Mouse (Mus musculus) left cerebral cortex, adult 9 months (tissue): Measurements from ENCODE around the gene Samd1.

ENCODE experiments used
- DNase-seq, 2 experiments: peaks; one replicate each; pipeline ENCODE4 v3.0.0; 2022; ENCODE audit warnings: low spot score in 2 of 2

The Samd1 gene

DNA sequence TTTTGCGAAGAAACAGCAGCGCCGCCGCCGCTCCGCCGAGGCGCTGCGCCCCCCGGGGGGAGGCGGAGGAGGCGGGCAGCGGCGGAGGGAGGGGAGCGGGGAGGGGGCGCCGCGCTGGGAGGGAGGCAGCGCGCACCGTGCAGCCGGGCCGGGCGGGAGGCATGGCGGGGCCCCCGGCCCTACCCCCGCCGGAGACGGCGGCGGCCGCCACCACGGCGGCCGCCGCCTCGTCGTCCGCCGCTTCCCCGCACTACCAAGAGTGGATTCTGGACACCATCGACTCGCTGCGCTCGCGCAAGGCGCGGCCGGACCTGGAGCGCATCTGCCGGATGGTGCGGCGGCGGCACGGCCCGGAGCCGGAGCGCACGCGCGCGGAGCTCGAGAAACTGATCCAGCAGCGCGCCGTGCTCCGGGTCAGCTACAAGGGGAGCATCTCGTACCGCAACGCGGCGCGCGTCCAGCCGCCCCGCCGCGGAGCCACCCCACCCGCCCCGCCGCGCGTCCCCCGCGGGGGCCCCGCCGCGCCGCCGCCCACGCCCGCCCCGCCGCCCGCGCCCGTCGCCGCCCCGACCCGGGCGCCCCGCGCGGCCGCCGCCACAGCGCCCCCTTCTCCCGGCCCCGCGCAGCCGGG, at the start of gene Samd1:
Gene Samd1 (plus strand): TSS at position 162 of the 631 bp plus-strand sequence.
- DNase-seq: no peak

DNA sequence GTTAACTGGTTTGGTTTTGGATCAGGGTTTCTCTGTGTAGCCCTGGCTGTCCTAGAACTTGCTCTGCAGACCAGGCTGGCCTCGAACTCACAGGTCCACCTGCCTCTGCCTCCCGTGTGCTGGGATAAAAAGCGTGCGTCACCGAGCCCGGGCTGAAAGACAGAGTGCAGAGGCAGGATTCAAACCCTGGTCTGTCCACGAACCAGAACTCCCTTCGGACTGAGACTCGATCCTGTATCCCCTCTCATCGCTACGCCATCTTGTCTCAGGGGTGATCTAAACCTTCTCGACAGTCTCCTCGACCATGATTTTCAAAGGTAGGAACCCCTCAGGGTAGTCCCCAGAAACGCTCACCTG, 42.7 kb upstream of the Samd1 start:
- DNase-seq: no peak

DNA sequence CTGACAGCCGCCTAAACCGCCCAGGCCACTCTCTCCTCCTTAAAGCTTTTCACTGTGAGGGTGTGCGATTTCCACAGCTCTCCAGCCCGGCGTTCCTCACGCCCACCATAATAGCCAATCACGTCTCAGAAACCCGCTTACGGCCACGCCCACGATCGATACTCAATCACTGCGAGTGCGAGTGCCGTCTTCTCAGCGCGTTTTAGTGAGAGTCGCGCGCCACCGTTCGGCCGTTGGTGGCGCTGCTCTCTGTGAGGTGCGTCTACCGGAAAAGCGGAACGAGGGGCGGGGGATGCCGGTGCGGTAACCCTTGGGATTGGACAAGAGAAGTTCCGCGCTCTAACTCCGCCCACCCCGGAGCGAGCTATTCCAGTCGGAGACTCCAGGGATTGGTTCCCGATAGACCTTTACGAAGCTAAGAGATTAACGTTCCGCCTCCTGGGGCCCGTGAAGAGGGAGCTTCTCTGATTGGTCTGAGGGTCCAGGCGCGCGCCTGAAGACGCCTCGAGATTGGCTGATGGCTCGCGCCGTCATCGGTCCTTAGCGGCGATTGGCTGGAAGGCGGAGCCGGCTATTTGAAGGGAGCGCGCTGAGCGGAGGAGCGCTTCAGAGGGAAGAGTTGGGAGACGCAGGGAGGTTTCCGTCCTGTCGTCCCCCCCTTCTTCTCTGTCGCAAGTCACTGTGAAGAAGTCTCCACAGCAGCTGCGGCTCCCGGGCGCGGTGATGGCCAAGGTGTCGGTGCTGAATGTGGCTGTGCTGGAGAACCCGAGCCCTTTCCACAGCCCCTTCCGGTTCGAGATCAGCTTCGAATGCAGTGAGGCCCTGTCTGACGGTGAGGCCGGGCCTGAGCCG, 42.1 kb upstream of the Samd1 start, which contains the start of the genes Gm10644 and Asf1b:
Gene Gm10644 (minus strand): TSS at position 100 of the 852 bp plus-strand sequence.
Gene Asf1b (plus strand): TSS at position 402 of the 852 bp plus-strand sequence.
- peak; percentile 98 to 99 for DNase-seq

DNA sequence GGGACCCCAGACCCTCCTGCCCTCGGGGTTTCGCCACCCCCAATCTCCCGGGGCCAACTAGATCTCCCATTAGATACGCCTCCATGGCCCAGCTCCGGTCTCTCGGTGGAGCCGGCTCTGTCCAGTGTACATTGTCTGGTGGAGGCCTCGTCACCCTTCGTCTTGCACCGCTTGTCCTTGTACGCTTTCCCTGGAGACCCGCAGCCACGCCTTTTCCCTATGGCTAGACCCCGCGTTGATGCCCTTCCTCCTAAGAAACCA, 41.6 kb upstream of the Samd1 start:
- no peak for DNase-seq

DNA sequence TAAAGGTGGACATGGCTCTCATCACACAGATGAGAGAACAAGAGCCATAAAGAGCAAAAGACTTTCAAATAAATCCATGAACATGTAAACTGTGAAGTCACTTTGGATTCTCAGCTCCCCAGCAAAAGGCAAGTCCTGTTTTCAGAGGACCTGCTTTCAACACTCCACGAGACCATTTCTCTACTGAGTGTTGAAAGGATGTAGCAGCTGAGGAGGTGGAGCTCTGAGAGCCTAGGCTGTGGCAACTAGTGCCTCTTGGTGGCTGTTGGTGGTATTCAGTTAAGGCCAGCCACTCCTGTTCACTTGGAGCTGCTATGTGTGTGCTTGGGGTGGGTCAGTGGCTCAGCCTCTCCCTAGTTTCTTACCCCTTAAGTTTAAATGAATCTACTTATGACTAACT, 40.7 kb upstream of the Samd1 start:
- no peak for DNase-seq

DNA sequence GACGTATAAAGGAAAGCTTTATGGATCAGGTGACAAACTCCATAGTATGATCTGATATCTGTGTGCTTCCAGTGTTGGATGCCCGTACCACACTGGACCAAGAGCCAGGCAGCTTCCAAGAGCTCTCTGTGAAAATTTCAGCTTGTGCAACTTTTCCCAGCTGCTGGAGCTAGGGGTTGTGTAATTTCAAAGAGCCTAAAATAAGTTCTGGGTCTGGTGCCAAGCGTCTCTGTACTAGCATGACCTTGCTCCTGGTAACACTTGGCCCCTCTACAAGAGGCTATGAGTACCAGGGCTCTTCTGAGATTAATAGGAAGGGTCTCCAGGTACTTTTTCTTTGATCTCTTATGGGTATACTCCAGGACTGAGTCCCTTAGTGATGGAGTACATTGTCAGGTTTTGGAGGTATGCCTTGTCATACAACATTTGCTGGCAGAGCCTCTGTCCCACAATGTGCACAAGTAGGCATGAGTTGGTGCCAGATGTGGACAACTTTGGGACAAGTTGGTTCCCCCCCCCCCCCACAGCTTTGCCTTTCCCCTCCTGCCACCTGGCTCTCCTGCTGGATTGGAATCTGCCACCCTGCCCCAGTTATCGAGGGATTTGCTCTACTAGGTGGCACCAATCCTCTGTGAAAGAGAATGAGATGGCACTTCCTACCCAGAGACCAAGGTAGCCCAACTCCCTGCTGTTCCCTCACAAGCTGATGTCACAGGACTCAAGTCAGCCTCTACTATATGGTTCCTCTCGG, 33.3 kb upstream of the Samd1 start:
- DNase-seq: no peak

DNA sequence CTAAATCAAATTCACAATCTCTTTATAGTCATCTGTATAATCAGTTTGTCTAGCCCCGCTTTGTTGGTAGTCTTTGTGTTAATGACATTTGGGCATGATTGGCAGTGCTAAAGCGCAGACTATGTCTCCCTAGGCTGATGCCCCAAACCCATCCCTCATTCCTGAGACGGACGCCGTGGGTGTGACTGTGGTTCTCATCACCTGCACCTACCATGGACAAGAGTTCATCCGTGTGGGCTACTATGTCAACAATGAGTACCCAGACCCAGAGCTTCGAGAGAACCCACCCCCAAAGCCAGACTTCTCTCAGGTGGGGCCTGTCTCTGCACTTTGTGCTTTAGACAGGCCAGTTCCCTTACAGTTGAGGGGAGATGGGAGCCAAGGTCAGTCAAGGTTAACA, 29.8 kb upstream of the Samd1 start:
- DNase-seq: no peak

DNA sequence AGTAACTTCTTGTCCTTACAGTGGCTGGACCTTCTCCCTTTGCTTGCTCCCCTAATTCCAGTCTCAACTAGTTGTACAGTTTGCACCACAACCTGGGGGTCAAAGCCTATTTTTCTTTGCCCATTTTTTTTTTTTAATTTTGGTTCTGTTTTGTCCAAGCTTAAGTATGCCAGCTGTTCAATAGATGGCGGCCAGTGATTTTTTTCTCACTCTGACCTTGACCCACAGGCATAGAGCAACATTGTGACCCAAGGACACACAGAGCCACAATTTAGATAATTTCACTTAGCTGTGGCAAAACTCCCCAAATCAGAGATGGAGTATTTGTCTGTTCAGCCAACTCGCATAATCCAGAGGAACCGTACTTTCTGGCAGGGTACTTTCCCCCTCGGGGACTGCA, 26.4 kb upstream of the Samd1 start:
- DNase-seq: no peak

DNA sequence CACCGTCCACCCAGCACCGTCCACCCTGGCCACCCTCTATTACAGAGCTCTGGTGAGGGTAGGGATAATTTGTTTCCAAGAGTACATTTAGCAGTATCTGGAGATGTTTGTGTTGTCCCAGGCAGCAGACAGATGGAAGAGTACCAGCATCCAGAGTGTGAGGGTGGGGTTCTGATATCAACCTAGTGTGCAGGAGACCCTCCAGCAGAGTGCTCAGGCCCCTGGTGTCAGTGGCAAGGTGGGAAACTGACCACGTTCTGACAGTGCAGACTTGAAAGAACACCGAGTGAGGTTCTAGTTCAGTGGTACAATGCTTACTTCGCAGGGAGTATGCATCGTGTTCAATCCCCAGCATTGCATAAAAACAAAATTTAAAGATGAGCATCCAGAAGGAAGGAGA, 25.8 kb upstream of the Samd1 start:
- DNase-seq: no peak

DNA sequence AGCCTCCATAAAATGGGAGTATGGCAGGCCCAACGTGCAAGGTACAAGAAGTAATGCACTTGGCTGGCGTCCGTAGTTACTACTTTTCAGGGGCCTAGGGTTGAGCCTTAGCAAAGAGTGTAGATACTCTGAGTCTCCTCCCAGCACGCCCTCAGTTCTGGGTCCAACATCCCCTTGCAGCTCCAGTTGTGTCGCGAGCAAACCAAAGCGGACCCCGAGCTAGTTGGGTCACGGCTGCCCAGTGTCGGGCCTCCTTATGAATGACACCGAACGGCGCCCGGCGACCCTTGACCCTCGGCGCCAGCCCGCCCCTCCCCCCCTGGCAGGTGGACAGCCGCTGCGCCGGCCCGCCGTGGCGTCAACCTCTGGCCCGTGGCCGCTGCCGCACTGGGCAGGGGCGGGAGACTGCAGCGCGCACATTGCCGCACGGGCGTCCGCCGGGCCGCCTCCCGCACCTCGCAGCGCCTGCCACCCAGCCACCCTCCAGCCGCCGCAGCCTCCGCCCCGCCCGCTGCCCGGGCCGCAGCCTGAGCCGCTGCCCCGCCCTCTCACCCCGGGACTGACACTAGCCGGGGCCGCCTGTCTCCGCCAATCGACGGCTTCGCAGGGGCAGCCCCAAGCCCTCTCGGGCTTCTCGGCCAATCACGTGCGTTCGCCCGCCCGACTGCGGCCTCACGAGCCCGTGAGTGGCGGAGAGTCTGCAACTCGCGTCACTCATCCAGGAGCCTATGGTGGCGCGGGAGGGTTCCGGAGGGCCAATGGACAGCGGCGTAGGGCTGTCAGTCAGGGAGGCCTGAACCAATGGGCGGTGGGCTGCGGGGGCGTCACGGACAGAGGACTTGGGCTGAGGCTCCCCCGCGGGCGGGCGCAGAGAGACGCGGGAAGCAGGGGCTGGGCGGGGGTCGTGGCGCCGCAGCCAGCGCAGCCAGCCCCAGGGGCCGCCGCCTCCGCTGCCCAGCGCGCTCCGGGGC, 25.0 kb upstream of the Samd1 start, which contains the start of gene Prkaca:
Gene Prkaca (plus strand): TSS at position 844 of the 971 bp plus-strand sequence.
- peak; percentile 99 for DNase-seq

DNA sequence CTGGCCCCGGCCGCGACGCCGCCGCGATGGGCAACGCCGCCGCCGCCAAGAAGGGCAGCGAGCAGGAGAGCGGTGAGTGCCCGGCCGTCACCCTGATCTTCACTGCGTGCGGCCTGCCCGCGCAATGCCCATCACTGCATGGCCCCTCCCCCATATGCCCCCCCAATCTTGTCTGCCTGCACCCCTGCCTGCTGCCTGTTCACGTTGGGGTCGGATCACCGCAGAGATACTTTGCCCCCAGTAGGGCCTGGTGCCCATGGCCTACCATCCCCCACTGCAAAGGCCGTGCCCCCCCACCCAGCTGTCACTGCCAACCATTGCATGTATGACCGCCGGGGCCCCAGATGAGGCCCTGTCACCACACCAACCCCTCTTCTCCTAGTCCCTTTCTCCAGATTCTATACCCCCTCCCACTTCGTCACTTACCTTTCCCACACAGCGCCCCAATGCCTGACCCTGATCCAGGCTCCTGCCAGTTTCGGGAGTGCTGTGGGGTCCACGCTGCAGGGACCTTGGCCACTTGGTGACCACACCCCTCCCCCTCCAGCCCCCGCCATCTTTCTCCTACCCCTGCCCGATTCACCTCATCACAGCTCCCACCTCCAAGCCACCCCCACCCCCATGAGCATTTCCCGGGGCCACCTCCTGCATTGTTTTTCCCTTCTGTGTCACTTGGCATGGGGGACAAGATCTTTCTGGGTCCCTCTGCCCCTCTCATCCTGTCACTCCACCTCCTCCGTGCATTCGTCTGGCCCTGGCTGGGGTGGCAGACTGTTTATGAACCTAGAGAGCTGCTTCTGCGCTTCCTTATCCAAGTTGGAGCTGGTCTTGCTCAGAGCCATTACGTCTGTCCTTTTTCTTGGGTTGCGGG, 24.1 kb upstream of the Samd1 start:
- DNase-seq: no peak

DNA sequence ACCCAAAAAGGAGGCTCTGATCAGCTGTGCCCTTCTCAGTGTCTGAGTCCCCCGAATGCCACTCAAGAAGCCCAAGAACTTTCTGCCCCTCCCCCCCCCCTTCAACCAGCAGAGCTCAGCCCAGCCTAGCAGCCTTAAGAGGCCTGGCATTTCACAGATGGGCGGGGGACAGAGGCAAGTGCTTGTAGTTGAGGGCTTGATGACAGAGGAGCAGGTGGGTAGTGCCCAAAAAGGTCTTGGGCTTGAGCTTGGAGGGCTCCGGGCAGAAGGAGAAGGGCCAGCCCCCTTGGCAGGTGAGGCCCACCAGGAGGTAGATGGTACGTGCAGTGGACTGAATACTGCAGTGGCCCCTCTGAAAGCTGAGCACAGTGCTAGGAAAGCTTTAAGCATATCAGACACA, 23.0 kb upstream of the Samd1 start:
- no peak for DNase-seq

DNA sequence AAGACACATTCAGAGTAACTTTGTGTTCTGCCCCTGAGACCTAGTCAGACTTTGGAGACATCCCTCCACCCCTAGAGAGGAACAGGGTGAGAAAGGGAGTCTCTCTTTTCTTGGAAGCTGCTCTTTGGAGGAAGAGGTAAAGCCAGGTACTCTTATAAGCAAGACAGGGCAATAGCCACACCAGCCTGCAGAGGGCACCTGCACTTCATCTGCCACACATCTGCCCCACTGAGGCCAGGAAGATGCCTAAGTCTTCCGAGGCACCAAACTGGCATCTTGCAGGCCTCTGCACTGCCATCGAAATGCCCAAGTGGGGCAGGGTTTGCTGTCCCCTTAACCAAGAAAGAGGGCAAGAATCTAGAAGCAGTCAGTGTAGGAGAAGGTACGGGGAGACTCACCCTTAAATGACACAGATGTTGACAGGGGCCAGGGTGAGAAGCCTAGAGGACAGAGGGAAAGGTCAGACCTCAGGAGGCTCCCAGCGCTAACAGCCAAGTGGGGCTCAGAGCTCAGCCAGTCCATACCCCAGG, 21.3 kb upstream of the Samd1 start:
- no peak for DNase-seq

DNA sequence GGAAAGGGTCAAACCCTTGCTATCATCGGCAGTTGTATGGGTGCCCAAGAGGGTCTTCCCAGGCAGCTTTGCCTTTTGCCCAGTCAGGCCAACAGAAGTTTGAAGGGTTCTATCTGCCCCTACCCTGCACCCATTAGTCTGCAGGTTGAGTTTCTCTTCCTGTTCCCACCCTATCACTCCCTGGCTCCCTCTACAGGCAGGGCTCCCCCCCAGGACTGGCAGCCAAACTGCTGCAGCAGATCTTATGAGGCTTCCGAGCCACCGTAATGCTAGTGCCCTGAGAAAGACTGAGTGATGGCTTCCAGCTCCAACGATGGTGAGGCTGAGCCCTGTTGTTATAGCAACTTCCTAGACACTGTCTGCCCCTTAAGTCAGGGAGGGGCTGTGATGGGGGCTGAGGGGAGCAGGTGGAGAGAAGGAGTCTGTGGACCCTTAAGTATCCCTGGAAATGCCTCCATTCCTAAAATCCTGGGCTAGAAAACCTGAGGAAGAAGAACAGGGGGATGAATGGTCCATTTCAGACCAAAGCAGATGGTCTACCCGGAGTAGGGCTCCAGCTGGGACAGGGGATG, 20.6 kb upstream of the Samd1 start:
- no peak for DNase-seq

DNA sequence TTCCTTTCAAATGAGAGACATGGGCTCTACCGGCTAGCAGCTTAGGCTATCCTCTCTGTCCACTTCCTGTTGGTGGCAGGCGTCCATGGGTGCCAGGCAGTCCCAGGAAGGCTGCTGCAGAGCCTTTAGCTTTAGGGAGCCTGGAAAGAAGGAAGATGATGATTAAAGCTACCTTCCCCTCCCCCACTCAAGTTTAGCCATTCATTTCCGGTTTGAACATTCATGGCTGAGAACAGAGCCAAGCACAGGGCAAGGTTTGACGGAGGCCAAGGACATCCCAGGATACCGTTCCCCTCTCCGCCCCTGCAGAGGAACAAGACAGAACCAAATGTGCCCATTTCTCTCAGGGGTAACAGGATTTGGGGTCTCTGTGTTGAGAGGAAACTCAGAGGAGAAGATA, 19.8 kb upstream of the Samd1 start:
- DNase-seq: no peak

DNA sequence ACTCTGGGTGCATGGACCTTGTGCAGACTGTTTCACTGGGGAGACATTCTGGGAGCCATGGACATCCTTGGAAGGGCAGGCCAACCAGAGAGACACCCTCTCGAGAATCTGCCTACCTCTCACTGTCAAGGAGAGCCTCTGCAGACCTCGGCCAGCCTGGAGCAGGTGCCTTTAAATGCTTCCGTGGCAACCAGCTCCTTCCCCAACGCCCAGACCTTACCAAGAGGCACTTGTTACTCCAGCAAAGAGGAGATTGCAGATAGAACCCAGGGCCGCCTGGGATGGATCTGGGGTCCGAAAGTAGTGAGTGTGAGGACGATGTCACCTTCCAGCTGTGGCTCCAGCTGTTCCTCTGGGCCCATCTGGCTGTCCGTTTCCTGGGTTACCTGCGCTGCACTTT, 19.3 kb upstream of the Samd1 start:
- no peak for DNase-seq

DNA sequence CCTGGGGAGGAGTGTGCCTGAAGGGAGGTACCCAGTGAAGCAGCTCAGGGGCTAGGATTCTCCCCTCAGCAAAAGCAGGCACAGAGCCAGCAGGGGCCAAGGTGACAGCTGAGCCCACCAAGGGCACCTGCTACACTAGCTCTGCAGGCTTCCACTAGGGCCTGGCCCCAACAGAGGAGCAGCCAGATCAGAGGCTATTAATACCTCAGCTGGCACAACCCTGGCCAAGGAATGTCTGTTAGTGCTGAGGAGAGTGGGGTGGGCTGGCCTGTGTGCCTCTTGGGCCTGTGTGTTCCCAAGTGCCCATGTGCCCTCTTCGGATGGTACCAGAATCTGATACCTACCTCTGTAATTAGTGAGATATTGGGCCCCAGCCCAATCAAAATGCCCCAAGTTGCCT, 17.2 kb upstream of the Samd1 start:
- DNase-seq: no peak

DNA sequence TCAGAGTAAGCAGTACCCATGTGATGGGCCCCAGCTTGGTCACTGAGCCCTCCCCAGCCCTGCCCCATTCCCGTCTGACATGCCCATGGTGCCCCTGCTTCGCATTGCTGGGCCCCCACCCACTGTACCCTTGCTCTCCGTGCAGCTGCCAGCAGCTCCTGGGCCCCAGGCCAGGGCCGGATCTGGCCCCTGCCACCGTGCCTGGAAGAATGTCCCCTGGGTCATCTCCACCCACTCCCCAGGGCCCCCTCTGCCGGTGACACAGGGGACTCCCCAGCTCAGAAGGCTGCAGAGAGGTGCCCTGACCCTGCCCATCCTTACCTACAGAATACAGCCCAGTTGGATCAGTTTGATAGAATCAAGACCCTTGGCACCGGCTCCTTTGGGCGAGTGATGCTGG, 16.6 kb upstream of the Samd1 start:
- no peak for DNase-seq

DNA sequence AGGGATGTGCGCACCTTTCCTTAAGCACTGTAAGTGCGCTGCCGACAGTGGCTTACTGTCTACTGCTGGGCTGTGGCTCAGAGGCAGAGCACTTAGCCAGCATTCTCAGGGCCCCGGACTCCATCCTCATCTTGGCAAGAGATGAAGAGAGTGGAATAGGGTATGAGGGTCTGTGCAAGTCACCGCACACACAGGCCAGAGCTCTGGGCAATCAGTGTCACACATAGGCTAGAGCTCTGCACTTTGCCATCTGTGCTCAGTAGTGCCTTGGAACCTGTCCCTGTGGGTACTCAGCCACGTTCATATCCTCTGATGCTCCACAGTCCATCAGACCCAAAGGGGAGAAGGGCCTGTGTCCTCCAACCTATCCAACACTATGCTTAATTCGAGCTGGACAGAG, 15.9 kb upstream of the Samd1 start:
- no peak for DNase-seq

DNA sequence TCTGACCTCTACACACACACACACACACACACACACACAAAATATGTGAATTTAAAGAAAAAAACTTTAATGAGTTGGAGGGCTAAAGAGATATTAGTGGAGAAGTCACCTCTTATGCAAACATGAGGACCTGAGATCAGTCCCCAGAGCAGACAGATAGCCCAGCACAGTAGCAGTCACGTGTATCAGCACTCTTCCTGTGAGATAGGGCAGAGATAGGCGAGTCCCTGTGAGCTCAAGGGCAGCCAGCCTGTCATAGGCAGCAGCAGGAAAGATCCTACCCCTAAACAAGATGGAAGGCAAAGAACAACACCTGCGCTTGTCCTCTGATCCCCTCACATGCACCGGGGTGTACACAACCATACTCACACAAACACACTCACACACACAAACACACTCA, 15.0 kb upstream of the Samd1 start:
- DNase-seq: no peak
